7 mouse cellular contexts compared by ENCODE assay signal in genomic region chr3:36150934-36151686, GRCm38 (mm10). TPM values are rescaled to one million over a fixed set of nuclear protein-coding genes. Genes with fewer than 3 reads are reported as not detected.
A peak's percentile ranks its signal among the peaks of the same experiment; 100 is the strongest.
DNase-seq lines count a peak whose midpoint lies in the region; ATAC-seq and TF ChIP-seq lines count a peak whose summit lies in the region.

D3Ertd254e (plus strand) TSS chr3:36151017.

- peak within 1 kb of the TSS; percentile 91 for H3K4me2 ChIP-seq in intestine, postnatal 0 days (replicated peaks; ENCODE audit: low read depth)
- H3K4me2 ChIP-seq in midbrain, embryonic 12.5 days (replicated peaks) = peak within 1 kb of the TSS; percentile 75

- peak; percentile 94 for DNase-seq in adrenal gland, adult 2 months
- DNase-seq in embryo, embryonic 11.5 days (ENCODE audit: low read depth, low spot score) = peak; percentile 82
- peak; percentile 71 to 88 for DNase-seq in gastrocnemius, postnatal 4 days (ENCODE audit: low spot score in 2 of 2)
- peak; percentile 92 for DNase-seq in left cerebral cortex, postnatal 4 days

- peak; percentile 73; the same call in 1 of the 2 replicates for TF ChIP-seq POLR2A in small intestine, adult 2 months (IDR thresholded peaks at IDR 0.05; ENCODE audit: low read depth, low read length)

- peak within 1 kb of the TSS; percentile 78 for H3K27ac ChIP-seq in intestine, postnatal 0 days (ENCODE audit: low read depth, low read length)
- H3K27ac ChIP-seq in midbrain, embryonic 12.5 days (replicated peaks) = peak within 1 kb of the TSS; percentile 95
- H3K27ac ChIP-seq in small intestine, adult 2 months (ENCODE audit: insufficient read depth, low read depth, low read length) = 0 out of 2 replicates have a peak within 1 kb of the TSS, but pooled peaks have one; percentile 17

- no peaks in the 10 kb centered on the region for H3K36me3 ChIP-seq in intestine, postnatal 0 days (ENCODE audit: control insufficient read depth, insufficient read depth)
- no peaks in the 10 kb centered on the region for H3K36me3 ChIP-seq in midbrain, embryonic 12.5 days
- no peaks in the 10 kb centered on the region for H3K36me3 ChIP-seq in small intestine, adult 2 months (ENCODE audit: control insufficient read depth, insufficient read depth, low read length)

- H3K4me1 ChIP-seq in intestine, postnatal 0 days (replicated peaks; ENCODE audit: control insufficient read depth, insufficient read depth, low read length) = peaks cover 5% of the 10 kb centered on the region; the same call in 1 of the 2 replicates
- peaks cover 25% of the 10 kb centered on the region for H3K4me1 ChIP-seq in midbrain, embryonic 12.5 days
- peaks cover 8% of the 10 kb centered on the region for H3K4me1 ChIP-seq in small intestine, adult 2 months (ENCODE audit: control insufficient read depth, insufficient read depth, insufficient read length, low read length)

- no peaks in the 10 kb centered on the region for H3K27me3 ChIP-seq in intestine, postnatal 0 days (replicated peaks; ENCODE audit: control insufficient read depth, insufficient read depth, low read length)
- H3K27me3 ChIP-seq in midbrain, embryonic 12.5 days = no peaks in the 10 kb centered on the region
- H3K27me3 ChIP-seq in small intestine, adult 2 months (ENCODE audit: control insufficient read depth, insufficient read depth, low read length) = no peaks in the 10 kb centered on the region

- ATAC-seq in intestine, postnatal 0 days = peak; percentile 99
- peak; percentile 100 for ATAC-seq in midbrain, embryonic 12.5 days (ENCODE audit: low FRiP score, low read depth)

- peak; percentile 48 for TF ChIP-seq CTCF in intestine, postnatal 0 days (IDR thresholded peaks at IDR 0.05; ENCODE audit: low read depth)
- TF ChIP-seq CTCF in small intestine, adult 2 months (IDR thresholded peaks at IDR 0.05; ENCODE audit: extremely low read depth, insufficient read length, insufficient replicate concordance, low read depth, low read length) = no peak

- peak within 1 kb of the TSS; percentile 90 for H3K9ac ChIP-seq in intestine, postnatal 0 days (ENCODE audit: low read depth, low read length)
- H3K9ac ChIP-seq in midbrain, embryonic 12.5 days (replicated peaks) = peak within 1 kb of the TSS; percentile 93

- intact Hi-C loops in left cerebral cortex, postnatal 4 days (cut with DNase I) = no loop called here

- under 1% methylated on average over 37 of the region's 54 CpGs for WGBS in intestine, postnatal 0 days
- WGBS in midbrain, embryonic 12.5 days = under 1% methylated on average over 54 of the region's 54 CpGs
- 1% methylated on average over 53 of the region's 54 CpGs for whole genome bisulfite sequencing in small intestine, adult 2 months

- peak within 1 kb of the TSS; percentile 93 for H3K4me3 ChIP-seq in intestine, postnatal 0 days (ENCODE audit: low read depth, low read length)
- peak within 1 kb of the TSS; percentile 89 for H3K4me3 ChIP-seq in midbrain, embryonic 12.5 days
- peak within 1 kb of the TSS; percentile 92 for H3K4me3 ChIP-seq in small intestine, adult 2 months (ENCODE audit: low read depth, low read length)

- H3K9me3 ChIP-seq in intestine, postnatal 0 days (ENCODE audit: control insufficient read depth) = no peaks in the 10 kb centered on the region
- H3K9me3 ChIP-seq in midbrain, embryonic 12.5 days = no peaks in the 10 kb centered on the region

RNA-seq across cellular contexts. Expression of gene D3Ertd254e, which starts in this region (rescaled TPM):
- 1 to 10 TPM; 7.2 to 7.5 TPM for total RNA-seq in adrenal gland, adult 2 months (2021)
- polyA plus RNA-seq in adrenal gland, adult 2 months (2012; rRNA removed) = 0.36 and 0.44 TPM in 2 replicates
- 1 to 10 TPM; 5.9 to 7.2 TPM for total RNA-seq in gastrocnemius, postnatal 4 days (2021)
- 1.8 and 1.9 TPM in 2 replicates for polyA plus RNA-seq in intestine, postnatal 0 days (2015; fragmentation: Nextera tagmentation; extraction: Ambion mirVana)
- total RNA-seq in left cerebral cortex, postnatal 4 days (2021) = 10 to 100 TPM; 23.2 to 23.4 TPM
- 12.1 and 12.5 TPM in 2 replicates for polyA plus RNA-seq in midbrain, embryonic 12.5 days (2016; fragmentation: Nextera tagmentation; extraction: Ambion mirVana)
- 0.13 and 0.29 TPM in 2 replicates for polyA plus RNA-seq in small intestine, adult 2 months (2012; rRNA removed)

Comparison
In these comparisons a context has a peak if more than half of its experiments do, and no peak if none do; other contexts are left out.
1. Peak in every context shown above with its lines: DNase-seq, ATAC-seq, H3K4me3 ChIP-seq and H3K27ac ChIP-seq.
2. H3K27ac ChIP-seq: peak in every context shown above with its lines; median percentile 95 in midbrain, embryonic 12.5 days; 78 in intestine, postnatal 0 days; 17 in small intestine, adult 2 months.